Mouse (Mus musculus): ENCODE data around the gene Mypn. TPM values are rescaled to one million over a fixed set of nuclear protein-coding genes. Genes with fewer than 3 reads are reported as not detected.

The Mypn gene
- polyA plus RNA-seq, 1 experiment = not detected

GRCm38 (mm10) chr10:63100657-63101056 lies 103.1 kb downstream of the Mypn start:
- Histone ChIP-seq H3K4me3 (ENCODE audit: insufficient read depth, low read length) (peak overlapping the region; percentile 23), H3K4me1 (ENCODE audit: control insufficient read depth, insufficient read depth, low read length) (no peaks in the 10 kb centered on the region), H3K27ac (ENCODE audit: insufficient read depth, low read length) (no peak overlapping the region)
- TF ChIP-seq POLR2A (IDR thresholded peaks at IDR 0.05; ENCODE audit: low read depth, low read length) (no peak), CTCF (IDR thresholded peaks at IDR 0.05; ENCODE audit: borderline replicate concordance, insufficient read depth, low read length) (no peak)

DNA sequence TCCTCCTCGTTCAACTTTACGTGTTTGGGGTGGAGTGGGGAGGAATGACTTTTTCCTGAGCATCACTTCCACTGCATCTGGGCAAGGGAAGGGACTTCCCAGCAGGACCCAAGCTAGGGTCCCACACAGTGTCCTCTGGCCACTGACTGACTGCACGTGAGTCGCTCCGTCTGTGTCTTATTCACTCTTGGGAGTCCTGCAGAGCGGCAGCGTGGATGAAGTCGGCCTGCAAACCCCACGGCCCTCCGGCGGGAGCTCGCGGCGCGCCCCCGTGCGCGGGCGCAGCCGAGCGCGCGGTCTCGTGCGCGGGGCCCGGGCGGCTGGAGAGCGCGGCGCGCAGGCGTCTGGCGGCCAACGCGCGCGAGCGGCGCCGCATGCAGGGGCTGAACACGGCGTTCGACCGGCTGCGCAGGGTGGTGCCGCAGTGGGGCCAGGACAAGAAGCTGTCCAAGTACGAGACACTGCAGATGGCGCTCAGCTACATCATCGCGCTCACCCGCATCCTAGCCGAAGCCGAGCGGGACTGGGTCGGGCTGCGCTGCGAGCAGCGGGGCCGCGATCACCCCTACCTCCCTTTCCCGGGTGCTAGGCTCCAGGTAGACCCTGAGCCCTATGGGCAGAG lies 103.7 kb downstream of the Mypn start:
- TF ChIP-seq CTCF (IDR thresholded peaks at IDR 0.05; ENCODE audit: borderline replicate concordance, insufficient read depth, low read length) = no peak
- TF ChIP-seq POLR2A (IDR thresholded peaks at IDR 0.05; ENCODE audit: low read depth, low read length) = no peak
- H3K4me3 ChIP-seq (ENCODE audit: insufficient read depth, low read length) = peak overlapping the region; percentile 32
- no peak overlapping the region for H3K27ac ChIP-seq (ENCODE audit: insufficient read depth, low read length)
- no peaks in the 10 kb centered on the region for H3K4me1 ChIP-seq (ENCODE audit: control insufficient read depth, insufficient read depth, low read length)

DNA sequence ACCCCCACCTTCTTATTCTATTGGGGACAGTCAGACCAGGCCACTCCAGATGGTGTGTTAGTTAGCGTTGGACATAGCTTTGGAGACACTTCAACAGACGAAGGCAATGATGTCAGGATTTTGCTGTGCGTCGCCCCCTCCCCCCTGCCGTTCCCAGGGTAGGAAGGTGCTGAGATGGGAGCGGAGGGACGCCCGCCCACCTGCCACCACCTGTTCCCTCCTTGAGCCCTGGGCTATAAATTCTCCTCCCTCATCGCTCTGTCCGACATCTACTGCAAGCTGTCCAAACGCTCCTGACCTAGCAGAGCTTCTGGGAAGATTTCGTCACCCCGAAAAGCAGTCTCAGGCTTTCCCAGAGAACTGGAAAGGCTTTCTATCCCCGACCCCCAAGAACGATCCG lies 104.2 kb downstream of the Mypn start, which contains the start of gene Atoh7:
Atoh7 (plus strand) TSS at position 131 of the 400 bp plus-strand sequence.
- Histone ChIP-seq H3K4me3 (ENCODE audit: insufficient read depth, low read length) (peak within 1 kb of the TSS; percentile 32), H3K4me1 (ENCODE audit: control insufficient read depth, insufficient read depth, low read length) (no peaks in the 10 kb centered on the region), H3K27ac (ENCODE audit: insufficient read depth, low read length) (no peak within 1 kb of the TSS)
- TF ChIP-seq CTCF (IDR thresholded peaks at IDR 0.05; ENCODE audit: borderline replicate concordance, insufficient read depth, low read length) (no peak), POLR2A (IDR thresholded peaks at IDR 0.05; ENCODE audit: low read depth, low read length) (no peak)

DNA sequence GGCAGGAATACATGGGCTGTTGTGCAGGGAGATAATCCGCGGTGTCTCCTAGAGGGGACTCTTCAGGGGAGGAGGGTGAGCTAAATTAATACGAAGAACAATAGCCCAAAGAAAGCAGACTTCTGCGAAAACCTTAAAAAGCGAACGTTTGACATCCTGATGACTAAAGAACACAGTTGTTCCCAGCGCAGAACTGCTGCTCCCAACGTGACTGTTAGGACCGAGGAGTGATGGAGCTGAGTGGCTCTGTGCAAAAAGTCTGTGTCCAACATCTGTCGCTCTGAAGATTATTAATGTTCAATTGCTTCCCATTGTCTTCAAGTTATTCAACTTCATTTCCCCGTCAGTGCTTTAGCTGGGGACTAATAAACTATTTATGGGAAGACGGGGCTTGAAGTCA lies 105.6 kb downstream of the Mypn start:
- Histone ChIP-seq H3K4me3 (ENCODE audit: insufficient read depth, low read length) (no peak overlapping the region), H3K27ac (ENCODE audit: insufficient read depth, low read length) (no peak overlapping the region), H3K4me1 (ENCODE audit: control insufficient read depth, insufficient read depth, low read length) (no peaks in the 10 kb centered on the region)
- no peak for TF ChIP-seq CTCF (IDR thresholded peaks at IDR 0.05; ENCODE audit: borderline replicate concordance, insufficient read depth, low read length)
- no peak for TF ChIP-seq POLR2A (IDR thresholded peaks at IDR 0.05; ENCODE audit: low read depth, low read length)

- H3K4me1 ChIP-seq (ENCODE audit: control insufficient read depth, insufficient read depth, low read length) = no peaks in the 10 kb centered on the region
- TF ChIP-seq POLR2A (IDR thresholded peaks at IDR 0.05; ENCODE audit: low read depth, low read length) (no peak), CTCF (IDR thresholded peaks at IDR 0.05; ENCODE audit: borderline replicate concordance, insufficient read depth, low read length) (no peak)
- no peak overlapping the region for H3K4me3 ChIP-seq (ENCODE audit: insufficient read depth, low read length)
Observed at GRCm38 (mm10) chr10:63096757-63097156, 107.0 kb downstream of the Mypn start.

GRCm38 (mm10) chr10:63092616-63093550 lies 110.9 kb downstream of the Mypn start:
- TF ChIP-seq CTCF (IDR thresholded peaks at IDR 0.05; ENCODE audit: borderline replicate concordance, insufficient read depth, low read length) (no peak), POLR2A (IDR thresholded peaks at IDR 0.05; ENCODE audit: low read depth, low read length) (no peak)
- H3K27ac ChIP-seq (ENCODE audit: insufficient read depth, low read length) = no peak overlapping the region
- no peaks in the 10 kb centered on the region for H3K4me1 ChIP-seq (ENCODE audit: control insufficient read depth, insufficient read depth, low read length)
- no peak overlapping the region for H3K4me3 ChIP-seq (ENCODE audit: insufficient read depth, low read length)

More at GRCm38 (mm10) chr10:63096757-63097156, 107.0 kb downstream of the Mypn start:
- no peak overlapping the region for H3K27ac ChIP-seq (ENCODE audit: insufficient read depth, low read length)

- TF ChIP-seq POLR2A (IDR thresholded peaks at IDR 0.05; ENCODE audit: low read depth, low read length) (no peak), CTCF (IDR thresholded peaks at IDR 0.05; ENCODE audit: borderline replicate concordance, insufficient read depth, low read length) (no peak)
- Histone ChIP-seq H3K4me1 (ENCODE audit: control insufficient read depth, insufficient read depth, low read length) (no peaks in the 10 kb centered on the region), H3K4me3 (ENCODE audit: insufficient read depth, low read length) (no peak overlapping the region), H3K27ac (ENCODE audit: insufficient read depth, low read length) (no peak overlapping the region)
Observed at GRCm38 (mm10) chr10:63091915-63092314, 111.8 kb downstream of the Mypn start.

- TF ChIP-seq CTCF (IDR thresholded peaks at IDR 0.05; ENCODE audit: borderline replicate concordance, insufficient read depth, low read length) (no peak), POLR2A (IDR thresholded peaks at IDR 0.05; ENCODE audit: low read depth, low read length) (no peak)
- H3K4me3 ChIP-seq (ENCODE audit: insufficient read depth, low read length) = no peak overlapping the region
- H3K27ac ChIP-seq (ENCODE audit: insufficient read depth, low read length) = no peak overlapping the region
- no peaks in the 10 kb centered on the region for H3K4me1 ChIP-seq (ENCODE audit: control insufficient read depth, insufficient read depth, low read length)
Observed at GRCm38 (mm10) chr10:63089758-63090571, 113.8 kb downstream of the Mypn start.

- TF ChIP-seq CTCF (IDR thresholded peaks at IDR 0.05; ENCODE audit: borderline replicate concordance, insufficient read depth, low read length) = no peak
- no peak for TF ChIP-seq POLR2A (IDR thresholded peaks at IDR 0.05; ENCODE audit: low read depth, low read length)
- no peak overlapping the region for H3K27ac ChIP-seq (ENCODE audit: insufficient read depth, low read length)
- H3K4me3 ChIP-seq (ENCODE audit: insufficient read depth, low read length) = no peak overlapping the region
- H3K4me1 ChIP-seq (ENCODE audit: control insufficient read depth, insufficient read depth, low read length) = no peaks in the 10 kb centered on the region
Observed at GRCm38 (mm10) chr10:63089103-63089757, 114.5 kb downstream of the Mypn start.
